Mouse (Mus musculus) cerebellum, adult 11 months (tissue): ENCODE measurements around the gene Prr12.
A peak's percentile ranks its signal among the peaks of the same experiment; 100 is the strongest.

ENCODE experiments used
- DNase-seq: peaks from one replicate; pipeline ENCODE4 v3.0.0; 2022

Prr12 gene

DNA sequence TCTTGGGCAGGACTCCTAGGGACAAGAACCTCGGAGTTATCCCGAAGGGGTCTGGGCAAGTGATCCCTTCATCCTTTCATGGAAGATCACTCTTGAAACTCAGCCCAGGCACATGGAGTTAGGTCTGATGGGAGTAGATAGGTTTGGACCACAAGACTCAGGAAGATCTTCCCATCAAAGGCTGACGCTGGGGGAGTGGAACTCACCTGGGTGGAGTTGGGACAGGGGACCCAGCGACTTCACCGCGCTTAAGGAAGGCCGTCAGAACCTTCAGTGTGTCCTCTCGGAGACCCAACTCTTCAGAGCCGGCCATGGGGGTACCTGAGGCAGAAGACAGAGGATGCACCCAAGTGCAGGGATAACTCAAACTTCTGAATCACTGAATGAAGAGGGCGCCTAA is 56.0 kb downstream of the Prr12 start:
- no peak for DNase-seq

DNA sequence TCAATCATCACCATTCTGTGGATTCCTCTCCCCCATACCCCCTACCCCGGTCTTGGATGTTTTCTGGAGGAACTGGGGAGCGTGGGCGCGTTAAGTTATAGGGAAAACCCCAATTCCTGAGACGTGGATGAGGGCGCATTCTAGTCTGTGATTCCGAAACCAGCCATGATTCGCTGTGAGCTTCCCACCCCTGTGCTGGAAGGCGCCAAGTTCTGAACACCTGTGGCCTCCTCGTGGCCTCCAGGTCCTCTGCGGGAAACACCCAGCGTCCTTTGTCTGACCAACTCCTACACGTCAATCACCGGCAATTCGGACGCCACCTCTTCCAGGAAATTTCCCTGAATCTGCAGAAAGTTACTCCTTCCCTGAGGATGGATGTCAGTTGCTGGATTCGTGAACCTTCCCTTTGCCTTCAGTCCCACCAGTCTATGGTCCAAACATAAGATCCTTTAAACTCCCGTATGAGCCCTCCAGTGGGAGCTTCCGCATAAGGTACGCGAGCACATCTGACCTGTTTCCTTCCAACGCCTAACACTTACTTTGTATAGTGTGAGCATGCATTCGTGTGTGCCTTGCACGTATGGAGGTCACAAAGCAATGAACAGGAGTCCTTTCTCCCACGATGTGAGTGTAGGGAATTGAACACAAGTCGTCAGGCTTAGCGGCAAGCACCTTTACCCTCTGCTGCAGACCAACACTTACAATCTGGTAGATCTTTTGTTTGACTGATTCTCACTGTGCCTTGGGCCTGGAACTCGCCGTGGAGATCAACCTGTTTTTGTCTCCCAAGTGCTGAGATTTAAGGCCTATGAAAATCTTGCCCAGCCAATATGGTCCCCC is 65.6 kb downstream of the Prr12 start:
- DNase-seq: no peak

DNA sequence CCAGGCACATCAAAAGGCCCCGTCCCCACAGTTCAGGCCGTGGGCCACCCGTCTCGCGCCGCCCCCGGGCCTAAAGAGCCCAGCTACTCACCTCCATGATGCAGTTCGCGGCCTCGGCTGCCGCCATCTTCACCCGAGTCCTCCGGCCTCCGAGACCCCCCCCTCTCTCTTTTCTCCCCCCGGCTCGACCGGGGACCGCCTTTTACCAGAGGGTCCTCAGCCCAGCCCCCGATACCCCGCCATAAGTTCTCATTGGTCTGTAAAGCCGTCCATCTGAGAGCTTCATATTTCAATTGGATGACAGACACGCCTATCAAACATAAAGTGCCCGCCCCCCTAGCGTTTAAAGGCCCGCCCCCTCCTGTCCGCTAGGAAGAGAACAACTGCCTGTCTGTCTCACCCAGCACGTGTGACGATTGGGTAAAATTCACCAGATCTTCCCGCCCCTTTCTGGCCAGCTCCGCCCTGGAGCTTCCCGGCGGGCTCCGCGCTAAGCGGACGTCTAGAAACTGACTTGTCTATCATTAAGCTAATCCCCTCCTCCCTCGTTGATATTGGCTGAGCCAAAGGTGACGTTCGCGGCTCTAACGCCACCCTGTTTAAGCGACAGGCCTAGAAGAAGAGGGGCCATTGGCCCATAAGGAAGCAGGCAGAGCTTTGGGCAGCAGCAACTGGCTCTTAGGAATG is 66.3 kb downstream of the Prr12 start, which contains the start of gene Prmt1:
TSS of gene Prmt1 (minus strand) at position 377 of the 687 bp plus-strand sequence.
- DNase-seq: peak; percentile 98

DNA sequence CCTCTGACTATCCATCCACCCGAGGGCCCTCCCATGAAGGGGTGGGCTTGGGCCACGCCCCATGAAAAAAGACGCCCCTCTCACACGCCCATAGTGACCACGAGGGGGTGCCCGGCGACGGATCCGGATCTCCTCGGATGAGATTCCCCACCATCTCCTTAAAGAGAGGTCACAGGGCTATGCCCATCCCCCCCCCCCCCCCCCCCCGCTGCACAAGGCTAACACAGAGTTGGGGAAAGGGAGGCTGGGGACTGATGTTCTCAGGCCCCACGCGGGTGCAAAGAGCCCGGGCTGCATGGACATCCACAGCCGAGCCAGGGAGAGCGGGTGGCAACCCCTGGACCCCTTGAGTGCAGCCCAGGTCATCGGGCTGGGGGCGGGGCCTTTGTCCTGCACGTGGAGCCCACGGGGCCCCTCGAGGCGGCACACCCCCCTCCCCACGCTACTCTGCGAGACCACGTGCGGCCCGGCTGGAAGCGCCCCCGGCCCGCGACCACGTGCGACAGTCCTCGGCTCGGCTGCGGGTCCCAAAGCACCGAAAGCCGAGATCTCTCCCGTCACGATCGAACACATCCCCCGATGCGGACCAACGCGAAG is 67.0 kb downstream of the Prr12 start:
- DNase-seq: peak; percentile 72

DNA sequence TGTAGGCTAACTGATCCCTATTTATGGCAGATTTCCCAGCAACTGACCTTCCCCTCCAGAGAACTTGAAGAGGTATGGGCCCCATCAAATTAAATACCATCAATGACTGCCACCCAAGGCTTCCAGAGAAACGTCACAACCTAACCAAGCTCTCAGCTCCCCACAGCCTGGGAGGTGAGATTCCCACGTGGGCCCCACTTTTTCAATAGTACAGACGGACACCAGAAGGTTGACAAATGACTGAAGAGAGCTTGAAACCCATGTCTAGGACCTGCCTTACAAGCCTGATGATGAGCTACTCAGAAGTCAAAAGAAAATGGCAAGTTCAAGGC is 67.9 kb downstream of the Prr12 start:
- DNase-seq: no peak

DNA sequence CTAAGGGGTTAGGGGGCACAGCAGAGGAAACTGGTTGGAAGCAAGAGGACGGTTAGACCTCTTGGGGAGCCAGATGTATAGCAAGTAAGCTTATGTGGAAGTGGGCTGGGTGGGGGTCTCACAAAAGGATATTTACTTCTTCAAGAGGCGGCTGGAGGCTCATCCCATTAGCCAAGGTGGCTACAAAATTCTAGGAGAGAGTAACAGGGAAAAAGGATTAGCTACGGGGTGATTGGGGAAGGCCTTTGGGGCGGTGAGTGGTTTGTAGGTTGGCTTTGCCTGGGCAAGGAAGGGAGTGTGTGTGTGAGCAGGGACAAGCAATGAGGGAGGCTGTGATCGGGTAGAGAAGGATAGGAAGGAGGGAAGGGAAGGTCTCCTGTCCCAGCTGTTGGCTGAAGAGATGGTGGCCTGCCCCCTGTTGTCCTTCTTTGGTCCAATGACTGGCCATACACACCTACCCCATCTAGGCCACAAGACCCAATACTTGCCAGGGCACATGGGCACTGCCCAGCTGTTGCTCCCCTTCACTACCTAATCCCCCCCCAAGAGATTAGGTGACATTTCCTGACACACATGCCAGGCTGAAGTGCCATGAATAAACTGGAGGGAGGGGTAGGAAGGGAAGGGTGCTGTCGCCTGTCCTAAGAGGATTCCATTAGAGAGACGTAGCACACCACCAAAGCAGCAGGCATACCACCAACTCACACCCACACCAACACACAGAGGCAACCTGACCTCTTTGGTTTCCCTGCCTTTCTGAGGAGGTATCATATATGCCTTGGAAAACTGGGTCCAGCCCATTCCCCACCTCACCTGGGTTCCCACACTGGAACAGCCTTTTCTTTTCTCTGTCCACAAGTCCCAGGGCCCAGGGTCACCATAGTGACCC is 68.5 kb downstream of the Prr12 start:
- no peak for DNase-seq

DNA sequence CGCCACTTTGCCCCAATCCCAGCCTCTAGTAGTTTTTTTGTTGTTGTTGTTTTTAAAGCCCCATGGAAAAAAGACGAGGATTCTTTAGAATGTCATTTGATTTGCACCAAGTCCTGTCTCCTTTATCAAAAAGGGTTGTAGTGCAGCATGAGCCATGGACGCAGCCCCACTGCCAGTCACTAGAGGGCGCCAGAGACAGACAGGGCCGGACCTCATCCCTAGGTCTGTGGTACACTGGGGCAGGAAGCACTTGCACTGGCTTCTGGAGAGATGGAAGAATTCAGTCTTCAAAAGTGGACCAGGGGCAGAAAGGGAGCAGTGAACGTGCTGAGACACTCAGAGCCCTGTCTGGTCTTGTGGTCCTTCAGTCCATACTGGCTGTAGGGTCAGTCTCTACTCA is 69.6 kb downstream of the Prr12 start:
- DNase-seq: peak; percentile 78

DNA sequence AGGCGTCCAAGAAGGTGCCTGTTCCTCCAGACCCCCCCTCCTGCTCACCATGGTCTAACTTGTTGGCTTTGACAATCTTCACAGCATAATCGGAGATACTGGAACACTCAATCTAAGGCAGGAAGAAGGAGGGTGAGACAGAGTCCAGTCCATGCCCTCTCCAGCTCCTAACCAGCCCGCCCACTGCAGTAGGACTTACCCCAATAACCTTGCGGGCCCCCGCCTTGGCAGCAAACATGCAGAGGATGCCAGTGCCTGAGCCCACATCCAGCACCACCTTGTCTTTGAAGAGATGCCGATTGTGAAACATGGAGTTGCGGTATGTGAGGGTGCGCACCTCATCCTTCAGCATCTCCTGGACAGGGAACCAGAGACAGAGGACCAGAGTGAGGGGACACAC is 71.1 kb downstream of the Prr12 start:
- DNase-seq: no peak

DNA sequence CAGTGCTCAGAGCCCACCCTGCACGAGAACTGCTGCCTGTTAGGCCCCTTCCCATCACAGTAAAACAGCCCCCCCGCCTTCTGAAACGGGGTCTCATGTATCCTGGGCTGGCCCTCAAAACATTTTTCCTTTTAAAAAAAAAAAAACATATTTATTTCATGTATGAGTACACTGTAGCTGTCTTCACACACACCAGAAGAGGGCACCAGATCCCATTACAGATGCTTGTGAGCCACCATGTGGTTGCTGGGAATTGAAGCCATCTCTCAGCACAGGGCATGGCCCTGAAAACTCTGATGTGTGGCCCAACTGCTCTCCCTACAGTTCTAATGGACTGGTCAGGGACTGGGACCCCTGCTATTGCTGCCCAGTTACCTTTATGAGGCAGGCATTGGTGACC is 74.4 kb downstream of the Prr12 start:
- no peak for DNase-seq
